8 mouse cellular contexts compared by ENCODE assay signal in the genomic region with DNA sequence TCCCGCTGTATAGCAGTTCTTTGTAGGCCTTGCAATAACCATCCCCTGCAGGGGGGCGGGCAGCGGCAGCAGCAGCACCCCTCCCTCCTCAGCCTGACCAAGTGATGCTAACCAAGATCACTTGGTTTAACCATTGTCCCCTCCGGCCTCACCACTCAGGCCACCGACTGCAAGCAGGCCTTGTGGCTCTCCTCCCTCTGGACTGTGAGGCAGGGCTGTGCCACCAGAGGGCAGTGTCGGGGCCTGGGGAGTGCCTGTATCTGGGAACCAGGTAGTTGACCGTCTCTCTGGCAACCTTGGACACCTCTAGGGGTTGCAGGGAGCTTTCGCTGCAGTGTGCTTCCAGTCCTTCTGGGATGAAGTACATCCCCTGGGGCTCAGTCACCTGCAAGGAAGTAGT.
DNase-seq lines count a peak whose midpoint lies in the region; ATAC-seq and TF ChIP-seq lines count a peak whose summit lies in the region.

No protein-coding gene starts in this region.

- DNase-seq in neural tube, embryonic 10.5 days (ENCODE audit: extremely low spot score, low spot score), result peak; percentile 85
- peak; percentile 74 for DNase-seq in cerebellum, adult 11 months
- DNase-seq in gastrocnemius, adult 18-20 months (ENCODE audit: low spot score), result peak; percentile 87
- DNase-seq in liver, postnatal 0 days, result peak; percentile 88
- peak; percentile 57 to 77 for DNase-seq in right cerebral cortex, adult 2 months (ENCODE audit: low spot score in 2 of 2)
- DNase-seq in urinary bladder, adult 2 months (ENCODE audit: low spot score), result peak; percentile 77

- WGBS in neural tube, embryonic 15.5 days, result 33% methylated on average over 8 of the region's 8 CpGs
- WGBS in kidney, embryonic 15.5 days, result 36% methylated on average over 8 of the region's 8 CpGs
- 26% methylated on average over 8 of the region's 8 CpGs for WGBS in liver, postnatal 0 days (ENCODE audit: insufficient replicate concordance)

- H3K9ac ChIP-seq in neural tube, embryonic 15.5 days (replicated peaks), result no peak overlapping the region
- H3K9ac ChIP-seq in kidney, embryonic 15.5 days, result no peak overlapping the region
- H3K9ac ChIP-seq in liver, postnatal 0 days (replicated peaks), result no peak overlapping the region

- TF ChIP-seq EP300 in liver, postnatal 0 days (IDR thresholded peaks at IDR 0.05; ENCODE audit: low read depth), result no peak

- H3K4me3 ChIP-seq in neural tube, embryonic 15.5 days (replicated peaks), result no peak overlapping the region
- no peak overlapping the region for H3K4me3 ChIP-seq in kidney, embryonic 15.5 days (replicated peaks)
- no peak overlapping the region for H3K4me3 ChIP-seq in liver, postnatal 0 days (ENCODE audit: low read depth, low read length)

- no peaks in the 10 kb centered on the region for H3K9me3 ChIP-seq in neural tube, embryonic 15.5 days (replicated peaks)
- no peaks in the 10 kb centered on the region for H3K9me3 ChIP-seq in kidney, embryonic 15.5 days (replicated peaks)
- H3K9me3 ChIP-seq in liver, postnatal 0 days (ENCODE audit: low read length), result no peaks in the 10 kb centered on the region

- no peaks in the 10 kb centered on the region for H3K36me3 ChIP-seq in neural tube, embryonic 15.5 days
- H3K36me3 ChIP-seq in kidney, embryonic 15.5 days, result no peaks in the 10 kb centered on the region
- no peaks in the 10 kb centered on the region for H3K36me3 ChIP-seq in liver, postnatal 0 days (replicated peaks; ENCODE audit: insufficient read depth, low read length)

- peak; percentile 94 for TF ChIP-seq CTCF in liver, postnatal 0 days (IDR thresholded peaks at IDR 0.05; ENCODE audit: low read depth)

- no peaks in the 10 kb centered on the region for H3K27me3 ChIP-seq in neural tube, embryonic 15.5 days (replicated peaks)
- H3K27me3 ChIP-seq in kidney, embryonic 15.5 days, result no peaks in the 10 kb centered on the region
- no peaks in the 10 kb centered on the region for H3K27me3 ChIP-seq in liver, postnatal 0 days (ENCODE audit: insufficient read depth, low read length)

- no peaks in the 10 kb centered on the region for H3K4me1 ChIP-seq in neural tube, embryonic 15.5 days
- peaks cover 2% of the 10 kb centered on the region; the same call in 1 of the 2 replicates for H3K4me1 ChIP-seq in kidney, embryonic 15.5 days
- no peaks in the 10 kb centered on the region for H3K4me1 ChIP-seq in liver, postnatal 0 days (ENCODE audit: insufficient read depth)

- no peak for ATAC-seq in neural tube, embryonic 15.5 days (ENCODE audit: low FRiP score)
- ATAC-seq in kidney, embryonic 15.5 days (replicated peaks; ENCODE audit: low FRiP score), result 0 out of 2 replicates have a peak, but pooled peaks have one; percentile 36
- ATAC-seq in liver, postnatal 0 days, result peak; percentile 71; the same call in 1 of the 2 replicates

- no peak overlapping the region for H3K27ac ChIP-seq in neural tube, embryonic 15.5 days (replicated peaks)
- H3K27ac ChIP-seq in kidney, embryonic 15.5 days, result no peak overlapping the region
- no peak overlapping the region for H3K27ac ChIP-seq in liver, postnatal 0 days (ENCODE audit: low read depth)

- no peak overlapping the region for H3K4me2 ChIP-seq in neural tube, embryonic 15.5 days
- no peak overlapping the region for H3K4me2 ChIP-seq in kidney, embryonic 15.5 days
- H3K4me2 ChIP-seq in liver, postnatal 0 days (ENCODE audit: low read depth, low read length), result no peak overlapping the region
